Mouse (Mus musculus): Measurements from ENCODE around the gene Smug1. TPM values are rescaled to one million over a fixed set of nuclear protein-coding genes. Genes with fewer than 3 reads are reported as not detected.
A peak's percentile ranks its signal among the peaks of the same experiment; 100 is the strongest.

The Smug1 gene
- 13.0 TPM in 2 replicates for polyA plus RNA-seq (2015; fragmentation: Nextera tagmentation; extraction: Ambion mirVana)

- no peaks in the 10 kb centered on the region for H3K27me3 ChIP-seq (ENCODE audit: insufficient read depth, low read length)
- no peak for DNase-seq (ENCODE audit: low spot score)
- peaks cover 26% of the 10 kb centered on the region for H3K4me1 ChIP-seq (replicated peaks; ENCODE audit: insufficient read depth, low read length)
Measured at GRCm38 (mm10) chr15:103167042-103167615, at the start of gene Smug1. Smug1 (minus strand) TSS chr15:103167092.

GRCm38 (mm10) chr15:103216052-103216451 lies 49.2 kb upstream of the Smug1 start:
- Histone ChIP-seq H3K4me3 (replicated peaks; ENCODE audit: low read depth, low read length) (0 out of 2 replicates have a peak overlapping the region, but pooled peaks have one; percentile 37), H3K4me2 (ENCODE audit: low read length) (peak overlapping the region; percentile 84), H3K27ac (peak overlapping the region; percentile 96), H3K9ac (ENCODE audit: low read depth, low read length) (0 out of 2 replicates have a peak overlapping the region, but pooled peaks have one; percentile 44), H3K9me3 (replicated peaks; ENCODE audit: low read length) (no peaks in the 10 kb centered on the region), H3K36me3 (ENCODE audit: insufficient read depth, low read length) (peaks cover 13% of the 10 kb centered on the region; the same call in 1 of the 2 replicates), H3K27me3 (ENCODE audit: insufficient read depth, low read length) (no peaks in the 10 kb centered on the region), H3K4me1 (replicated peaks; ENCODE audit: insufficient read depth, low read length) (peaks cover 6% of the 10 kb centered on the region)
- DNase-seq (ENCODE audit: low spot score) (no peak), ATAC-seq (replicated peaks; ENCODE audit: low FRiP score, low read depth) (no peak)
- TF ChIP-seq CTCF (IDR thresholded peaks at IDR 0.05; ENCODE audit: low read depth) = no peak
- WGBS = 19% methylated on average over 2 of the region's 2 CpGs

More at GRCm38 (mm10) chr15:103167042-103167615, at the start of gene Smug1:
- H3K4me2 ChIP-seq (ENCODE audit: low read length) = no peak within 1 kb of the TSS
- WGBS = 52% methylated on average over 6 of the region's 6 CpGs
- no peak within 1 kb of the TSS for H3K4me3 ChIP-seq (replicated peaks; ENCODE audit: low read depth, low read length)
- H3K27ac ChIP-seq = no peak within 1 kb of the TSS
- H3K9me3 ChIP-seq (replicated peaks; ENCODE audit: low read length) = no peaks in the 10 kb centered on the region
- no peak for ATAC-seq (replicated peaks; ENCODE audit: low FRiP score, low read depth)
- no peak within 1 kb of the TSS for H3K9ac ChIP-seq (ENCODE audit: low read depth, low read length)
- no peaks in the 10 kb centered on the region for H3K36me3 ChIP-seq (ENCODE audit: insufficient read depth, low read length)
- TF ChIP-seq CTCF (IDR thresholded peaks at IDR 0.05; ENCODE audit: low read depth) = no peak

GRCm38 (mm10) chr15:103214971-103215907 lies 48.3 kb upstream of the Smug1 start:
- Histone ChIP-seq H3K9ac (ENCODE audit: low read depth, low read length) (peak overlapping the region; percentile 44; the same call in 1 of the 2 replicates), H3K4me1 (replicated peaks; ENCODE audit: insufficient read depth, low read length) (peaks cover 6% of the 10 kb centered on the region), H3K27me3 (ENCODE audit: insufficient read depth, low read length) (no peaks in the 10 kb centered on the region), H3K4me3 (replicated peaks; ENCODE audit: low read depth, low read length) (peak overlapping the region; percentile 37), H3K9me3 (replicated peaks; ENCODE audit: low read length) (no peaks in the 10 kb centered on the region), H3K27ac (peak overlapping the region; percentile 96), H3K36me3 (ENCODE audit: insufficient read depth, low read length) (peaks cover 21% of the 10 kb centered on the region), H3K4me2 (ENCODE audit: low read length) (peak overlapping the region; percentile 84)
- under 1% methylated on average over 15 of the region's 15 CpGs for WGBS
- no peak for TF ChIP-seq CTCF (IDR thresholded peaks at IDR 0.05; ENCODE audit: low read depth)
- peak; percentile 97 for DNase-seq (ENCODE audit: low spot score)
- ATAC-seq (replicated peaks; ENCODE audit: low FRiP score, low read depth) = peak; percentile 95

GRCm38 (mm10) chr15:103214149-103214548 lies 47.3 kb upstream of the Smug1 start:
- peaks cover 28% of the 10 kb centered on the region for H3K36me3 ChIP-seq (ENCODE audit: insufficient read depth, low read length)
- H3K9me3 ChIP-seq (replicated peaks; ENCODE audit: low read length) = no peaks in the 10 kb centered on the region
- H3K9ac ChIP-seq (ENCODE audit: low read depth, low read length) = no peak overlapping the region
- peak overlapping the region; percentile 6 for H3K4me3 ChIP-seq (replicated peaks; ENCODE audit: low read depth, low read length)
- ATAC-seq (replicated peaks; ENCODE audit: low FRiP score, low read depth) (no peak), DNase-seq (ENCODE audit: low spot score) (no peak)
- TF ChIP-seq CTCF (IDR thresholded peaks at IDR 0.05; ENCODE audit: low read depth) = no peak
- 36% methylated on average over 2 of the region's 2 CpGs for WGBS
- H3K27ac ChIP-seq = peak overlapping the region; percentile 20
- no peaks in the 10 kb centered on the region for H3K27me3 ChIP-seq (ENCODE audit: insufficient read depth, low read length)
- H3K4me2 ChIP-seq (ENCODE audit: low read length) = peak overlapping the region; percentile 41
- peaks cover 6% of the 10 kb centered on the region for H3K4me1 ChIP-seq (replicated peaks; ENCODE audit: insufficient read depth, low read length)

- TF ChIP-seq CTCF (IDR thresholded peaks at IDR 0.05; ENCODE audit: low read depth) = peak; percentile 70
- ATAC-seq (replicated peaks; ENCODE audit: low FRiP score, low read depth) (no peak), DNase-seq (ENCODE audit: low spot score) (peak; percentile 68)
- Histone ChIP-seq H3K27ac (no peak overlapping the region), H3K9ac (ENCODE audit: low read depth, low read length) (no peak overlapping the region), H3K4me3 (replicated peaks; ENCODE audit: low read depth, low read length) (no peak overlapping the region), H3K9me3 (replicated peaks; ENCODE audit: low read length) (no peaks in the 10 kb centered on the region), H3K27me3 (ENCODE audit: insufficient read depth, low read length) (no peaks in the 10 kb centered on the region), H3K4me1 (replicated peaks; ENCODE audit: insufficient read depth, low read length) (peaks cover 2% of the 10 kb centered on the region; the same call in 1 of the 2 replicates), H3K4me2 (ENCODE audit: low read length) (no peak overlapping the region), H3K36me3 (ENCODE audit: insufficient read depth, low read length) (peaks cover 40% of the 10 kb centered on the region; the same call in 1 of the 2 replicates)
- WGBS = 48% methylated on average over 2 of the region's 2 CpGs
Measured at GRCm38 (mm10) chr15:103205156-103205555, 38.3 kb upstream of the Smug1 start.

Data from kidney, postnatal 0 days (tissue).